Mouse (Mus musculus) adrenal gland, adult 18-20 months (tissue): ENCODE results near the gene Rnaseh2a. TPM values are rescaled to one million over a fixed set of nuclear protein-coding genes. Genes with fewer than 3 reads are reported as not detected.
"Not testable (repeated sequence)": the region's sequence is repeated elsewhere in the genome, so short reads cannot be mapped to it uniquely, and the experiment has no call there.

Experiments
- DNase-seq, 2 experiments: peaks; one replicate each; pipeline ENCODE4 v3.0.0; 2021 to 2022; ENCODE audit warnings: low spot score in 2 of 2
- microRNA-seq, 2 experiments: library from miRNA; unstranded; fragments of <30 nt; microRNA quantifications; one replicate each; pipeline ENCODE4 v1.2.0; 2021; ENCODE audit warnings: borderline number of aligned reads in 2 of 2
- total RNA-seq, 2 experiments: library from RNA; stranded (reverse); gene quantifications; 1 replicate in 1 of 2; 2 replicates in 1 of 2; pipeline ENCODE4 v1.2.3; 2021

The Rnaseh2a gene
- total RNA-seq, 2 experiments from 2014 or later: 80.9 to 131 TPM

DNA sequence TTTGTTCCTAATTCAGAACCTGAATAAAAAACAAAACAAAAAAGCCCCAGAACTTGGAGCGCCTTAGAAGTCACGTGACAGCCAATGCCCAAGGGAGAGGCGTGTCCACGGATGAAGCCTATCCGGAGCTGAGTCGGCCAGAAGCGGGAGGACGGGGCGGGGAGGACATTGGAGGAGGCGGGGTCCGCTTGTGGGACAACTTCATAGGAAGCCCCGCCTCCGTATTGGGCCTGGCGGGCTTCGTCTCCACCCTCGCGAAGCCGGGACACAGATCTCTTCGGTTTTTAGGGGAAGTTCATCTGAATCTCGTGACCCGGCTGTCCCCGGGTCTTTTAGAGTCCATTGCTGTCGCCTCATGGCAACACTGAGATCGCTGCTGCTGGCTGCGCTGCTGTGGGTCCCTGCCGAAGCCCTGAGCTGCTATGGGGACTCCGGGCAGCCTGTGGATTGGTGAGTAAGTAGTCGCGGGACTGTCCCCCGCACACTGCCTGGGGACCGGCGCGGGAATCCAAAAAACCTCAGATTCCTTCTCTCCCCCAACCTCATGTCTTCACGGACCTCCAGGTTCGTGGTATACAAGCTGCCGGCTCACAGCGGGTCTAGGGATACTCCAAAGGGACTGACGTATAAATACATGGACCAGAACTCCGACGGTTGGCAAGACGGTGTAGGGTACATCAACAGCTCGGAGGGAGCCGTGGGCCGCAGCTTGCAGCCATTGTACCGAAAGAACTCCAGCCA, 61.0 kb downstream of the Rnaseh2a start, which contains the start of gene Dnase2a:
Gene Dnase2a, plus strand, starts transcription at position 140 of the 741 bp plus-strand sequence.
- peak; percentile 88 to 89 for DNase-seq

DNA sequence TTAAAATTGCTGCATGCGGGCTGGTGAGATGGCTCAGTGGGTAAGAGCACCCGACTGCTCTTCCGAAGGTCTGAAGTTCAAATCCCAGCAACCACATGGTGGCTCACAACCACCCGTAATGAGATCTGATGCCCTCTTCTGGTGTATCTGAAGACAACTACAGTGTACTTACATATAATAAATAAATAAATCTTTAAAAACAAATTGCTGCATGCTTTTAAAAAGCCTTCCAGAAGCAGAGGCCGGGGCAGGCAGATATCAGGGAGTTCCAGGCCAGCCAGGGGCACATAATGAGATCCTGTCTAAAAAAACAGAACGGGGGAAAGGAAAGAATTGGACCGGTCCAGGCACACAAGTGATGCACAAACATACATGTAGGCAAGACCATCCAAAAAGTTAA, 61.6 kb downstream of the Rnaseh2a start:
- DNase-seq: not testable (repeated sequence)

DNA sequence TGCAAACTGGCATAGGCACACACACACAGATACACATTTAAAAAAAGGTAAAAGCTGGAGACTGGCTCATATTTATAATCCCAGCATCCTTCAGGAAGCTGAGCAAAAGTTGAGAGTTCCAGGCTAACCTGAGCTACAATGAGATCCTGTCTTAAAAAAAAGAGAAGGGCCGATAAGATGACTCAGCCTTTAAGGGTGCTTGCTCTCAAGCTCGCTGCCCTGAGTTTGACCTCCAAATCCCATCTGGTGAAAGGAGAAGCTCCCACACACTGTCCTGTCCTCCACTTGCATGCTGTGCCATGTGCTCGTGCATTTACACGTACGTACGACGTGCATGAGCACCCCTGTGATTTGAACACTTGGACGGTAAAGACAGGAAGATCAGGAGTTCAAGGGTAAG, 62.1 kb downstream of the Rnaseh2a start:
- DNase-seq: no peak

DNA sequence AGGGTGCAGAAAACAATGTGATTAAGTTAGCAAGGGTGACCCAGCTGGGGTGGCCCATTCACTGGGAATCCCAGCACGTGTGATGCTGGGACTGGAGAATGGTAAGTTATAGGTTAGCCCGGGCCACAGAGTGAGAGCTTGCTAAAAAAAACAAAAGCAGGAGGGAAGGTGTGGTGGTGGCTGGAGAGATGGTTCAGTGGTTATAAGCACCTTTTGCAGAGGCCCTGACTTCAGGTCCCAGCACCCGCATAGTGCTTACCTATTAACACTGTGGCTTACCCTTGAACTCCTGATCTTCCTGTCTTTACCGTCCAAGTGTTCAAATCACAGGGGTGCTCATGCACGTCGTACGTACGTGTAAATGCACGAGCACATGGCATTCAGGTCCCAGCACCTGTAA, 62.5 kb downstream of the Rnaseh2a start:
- DNase-seq: no peak

Small RNAs within 50 kb of the gene (microRNA-seq; reads per million reads assigned to microRNA genes)
- 0 to 0.61 reads per million in 2 experiments for gene Gm24197

Other genes starting within 250 kb of the Rnaseh2a start
- gene G430095P16Rik, start 246.8 kb downstream of the Rnaseh2a start, total RNA-seq: under 1 TPM; 0.45 to 0.76 TPM
- gene Nfix, start 169.4 kb downstream of the Rnaseh2a start, total RNA-seq: 100 to 1,000 TPM in 1 of 2 experiments, 10 to 100 TPM in 1; 92.2 to 127 TPM
- 10 to 100 TPM; 10.6 to 10.8 TPM for gene Dand5, start 146.9 kb downstream of the Rnaseh2a start, total RNA-seq
- gene Gadd45gip1, start 138.2 kb downstream of the Rnaseh2a start, total RNA-seq: 10 to 100 TPM; 62.0 to 71.1 TPM
- 100 to 1,000 TPM; 109 to 113 TPM for gene Rad23a, start 129.1 kb downstream of the Rnaseh2a start, total RNA-seq
- 100 to 1,000 TPM; 606 to 686 TPM for gene Calr, start 122.8 kb downstream of the Rnaseh2a start, total RNA-seq
- 10 to 100 TPM; 58.8 to 69.6 TPM for gene Farsa, start 112.8 kb downstream of the Rnaseh2a start, total RNA-seq
- gene Syce2, start 97.7 kb downstream of the Rnaseh2a start, total RNA-seq: 1 to 10 TPM; 6.9 to 9.4 TPM
- 10 to 100 TPM; 52.4 to 56.5 TPM for gene Gcdh, start 75.8 kb downstream of the Rnaseh2a start, total RNA-seq
- gene Klf1, start 67.8 kb downstream of the Rnaseh2a start, total RNA-seq: not detected
- 10 to 100 TPM; 11.2 to 12.5 TPM for gene Dnase2a, start 61.2 kb downstream of the Rnaseh2a start, total RNA-seq
- 1 to 10 TPM; 2.1 to 3.1 TPM for gene Mast1, start 32.4 kb downstream of the Rnaseh2a start, total RNA-seq
- gene Rtbdn, start 22.8 kb downstream of the Rnaseh2a start, total RNA-seq: under 1 TPM in 1 of 2 experiments, not detected in 1; 0.16 TPM
- gene Gm49661, start 334 bp downstream of the Rnaseh2a start, total RNA-seq: 1 to 10 TPM; 1.9 TPM
- gene Prdx2, start 180 bp downstream of the Rnaseh2a start, total RNA-seq: 100 to 1,000 TPM; 740 to 761 TPM
- gene Junb, start 9.0 kb upstream of the Rnaseh2a start, total RNA-seq: 10 to 100 TPM; 27.1 to 28.5 TPM
- gene Hook2, start 20.8 kb upstream of the Rnaseh2a start, total RNA-seq: 1 to 10 TPM; 6.3 to 7.2 TPM
- gene Best2, start 44.8 kb upstream of the Rnaseh2a start, total RNA-seq: not detected
- gene Asna1, start 55.5 kb upstream of the Rnaseh2a start, total RNA-seq: 100 to 1,000 TPM in 1 of 2 experiments, 10 to 100 TPM in 1; 89.2 to 100 TPM
- 100 to 1,000 TPM; 162 to 192 TPM for gene Trir, start 57.1 kb upstream of the Rnaseh2a start, total RNA-seq
- gene Tnpo2, start 67.1 kb upstream of the Rnaseh2a start, total RNA-seq: 10 to 100 TPM; 67.8 to 80.4 TPM
- 10 to 100 TPM; 11.1 to 18.1 TPM for gene Fbxw9, start 90.3 kb upstream of the Rnaseh2a start, total RNA-seq
- gene Gm5741, start 98.2 kb upstream of the Rnaseh2a start, total RNA-seq: not detected
- gene Dhps, start 102.0 kb upstream of the Rnaseh2a start, total RNA-seq: 10 to 100 TPM; 25.5 to 26.4 TPM
- gene Wdr83os, start 111.0 kb upstream of the Rnaseh2a start, total RNA-seq: 10 to 100 TPM; 72.6 to 87.7 TPM
- gene Wdr83, start 111.5 kb upstream of the Rnaseh2a start, total RNA-seq: 10 to 100 TPM; 21.1 to 23.1 TPM
- gene Man2b1, start 113.5 kb upstream of the Rnaseh2a start, total RNA-seq: 10 to 100 TPM; 43.2 to 51.8 TPM
- gene Zfp791, start 153.3 kb upstream of the Rnaseh2a start, total RNA-seq: 1 to 10 TPM; 2.2 TPM
- gene Cks1brt, start 182.2 kb upstream of the Rnaseh2a start, total RNA-seq: not detected